In genomic region chr12:13157089-13157488, GRCm38 (mm10) we compare ENCODE assay signal across 25 mouse cellular contexts.
DNase-seq lines count a peak whose midpoint lies in the region; ATAC-seq and TF ChIP-seq lines count a peak whose summit lies in the region.
"Had no signal": no experiment of that assay in that cellular context is flagged by ENCODE, and none has a peak within 500 bp of the region (broad histone marks: within the 10 kb centered on the region; RNA-seq: fewer than 3 reads in every experiment).

No protein-coding gene starts in this region.

- peak; percentile 18 for DNase-seq in lung, postnatal 10 days
- DNase-seq in lung, adult 2 months = no peak
- DNase-seq in limb, embryonic 10.5 days (ENCODE audit: low spot score) = no peak
- DNase-seq in cerebellum, postnatal 36 days = no peak
- DNase-seq: adrenal gland, adult 2 months; B cell, adult 2 months; cerebellum, adult 18-20 months; cerebellum, postnatal 10 days; forebrain, postnatal 0 days; heart, postnatal 14 days; layer of hippocampus, adult 9-11 months; retina, postnatal 1 day; right cerebral cortex, postnatal 14 days; thymus, postnatal 4 days had no signal

- no peak overlapping the region for H3K4me2 ChIP-seq in kidney, embryonic 14.5 days (replicated peaks; ENCODE audit: low read depth, low read length)
- H3K4me2 ChIP-seq in kidney, embryonic 15.5 days = no peak overlapping the region
- H3K4me2 ChIP-seq: embryonic facial prominence, embryonic 15.5 days; forebrain, embryonic 12.5 days; hindbrain, embryonic 15.5 days; limb, embryonic 12.5 days; liver, embryonic 11.5 days; midbrain, embryonic 13.5 days had no signal

- no peak for TF ChIP-seq POLR2A in lung, adult 2 months (IDR thresholded peaks at IDR 0.05; ENCODE audit: borderline replicate concordance, extremely low read depth, low read depth, low read length)

- H3K36me3 ChIP-seq in kidney, embryonic 14.5 days (ENCODE audit: control insufficient read depth, insufficient read depth, low read length) = no peaks in the 10 kb centered on the region
- no peaks in the 10 kb centered on the region for H3K36me3 ChIP-seq in kidney, embryonic 15.5 days
- no peaks in the 10 kb centered on the region for H3K36me3 ChIP-seq in limb, embryonic 10.5 days
- H3K36me3 ChIP-seq: embryonic facial prominence, embryonic 15.5 days; forebrain, embryonic 12.5 days; hindbrain, embryonic 10.5 days; hindbrain, embryonic 15.5 days; limb, embryonic 12.5 days; midbrain, embryonic 13.5 days had no signal

- no peaks in the 10 kb centered on the region for H3K27me3 ChIP-seq in kidney, embryonic 14.5 days (ENCODE audit: control insufficient read depth, insufficient read depth, low read length)
- H3K27me3 ChIP-seq in kidney, embryonic 15.5 days = 0 out of 2 replicates have a peak, but pooled peaks cover 4% of the 10 kb centered on the region
- H3K27me3 ChIP-seq in limb, embryonic 10.5 days (ENCODE audit: low read depth, poor library complexity, severe bottlenecking) = no peaks in the 10 kb centered on the region
- H3K27me3 ChIP-seq: embryonic facial prominence, embryonic 15.5 days; forebrain, embryonic 12.5 days; hindbrain, embryonic 15.5 days; limb, embryonic 12.5 days; midbrain, embryonic 13.5 days had no signal

- peaks cover 4% of the 10 kb centered on the region; the same call in 1 of the 2 replicates for H3K4me1 ChIP-seq in kidney, embryonic 14.5 days (ENCODE audit: control insufficient read depth, insufficient read depth, low read length)
- H3K4me1 ChIP-seq in kidney, embryonic 15.5 days = peaks cover 5% of the 10 kb centered on the region; the same call in 1 of the 2 replicates
- H3K4me1 ChIP-seq in lung, adult 2 months (ENCODE audit: control insufficient read depth, insufficient read depth, low read length) = no peaks in the 10 kb centered on the region
- peaks cover 42% of the 10 kb centered on the region for H3K4me1 ChIP-seq in limb, embryonic 10.5 days
- H3K4me1 ChIP-seq: megakaryocyte, embryonic 14.5 days had no signal

- H3K27ac ChIP-seq in kidney, embryonic 14.5 days (ENCODE audit: low read depth, low read length) = no peak overlapping the region
- no peak overlapping the region for H3K27ac ChIP-seq in kidney, embryonic 15.5 days
- peak overlapping the region; percentile 77 for H3K27ac ChIP-seq in limb, embryonic 10.5 days
- H3K27ac ChIP-seq: embryonic facial prominence, embryonic 15.5 days; forebrain, embryonic 12.5 days; hindbrain, embryonic 10.5 days; hindbrain, embryonic 15.5 days; midbrain, embryonic 13.5 days had no signal

- no peak overlapping the region for H3K9ac ChIP-seq in kidney, embryonic 14.5 days (ENCODE audit: low read depth, low read length)
- H3K9ac ChIP-seq in kidney, embryonic 15.5 days = no peak overlapping the region
- H3K9ac ChIP-seq: embryonic facial prominence, embryonic 15.5 days; forebrain, embryonic 12.5 days; forebrain, postnatal 0 days; hindbrain, embryonic 15.5 days; limb, embryonic 12.5 days; midbrain, embryonic 13.5 days had no signal

- TF ChIP-seq CTCF in lung, adult 2 months (IDR thresholded peaks at IDR 0.05; ENCODE audit: insufficient read depth, low read length) = no peak

- WGBS in kidney, embryonic 14.5 days = 44% methylated on average over 10 of the region's 10 CpGs
- 45% methylated on average over 10 of the region's 10 CpGs for WGBS in kidney, embryonic 15.5 days
- WGBS in lung, adult 2 months = 58% methylated on average over 10 of the region's 10 CpGs
- WGBS in limb, embryonic 10.5 days = 78% methylated on average over 10 of the region's 10 CpGs

- ATAC-seq in kidney, embryonic 14.5 days (ENCODE audit: low FRiP score, low TSS enrichment) = peak; percentile 32; the same call in 1 of the 2 replicates
- no peak for ATAC-seq in kidney, embryonic 15.5 days (replicated peaks; ENCODE audit: low FRiP score)
- ATAC-seq: activated CD4-positive, CD25-positive, alpha-beta regulatory T cell, adult 4 months; forebrain, postnatal 0 days; midbrain, embryonic 13.5 days had no signal

- no peak overlapping the region for H3K4me3 ChIP-seq in kidney, embryonic 14.5 days (ENCODE audit: low read length)
- H3K4me3 ChIP-seq in kidney, embryonic 15.5 days (replicated peaks) = no peak overlapping the region
- no peak overlapping the region for H3K4me3 ChIP-seq in lung, adult 2 months (replicated peaks; ENCODE audit: extremely low read depth, low read depth, low read length)
- no peak overlapping the region for H3K4me3 ChIP-seq in limb, embryonic 10.5 days
- H3K4me3 ChIP-seq: embryonic facial prominence, embryonic 15.5 days; forebrain, embryonic 12.5 days; hindbrain, embryonic 10.5 days; hindbrain, embryonic 15.5 days; limb, embryonic 12.5 days; megakaryocyte, embryonic 14.5 days; midbrain, embryonic 13.5 days had no signal

- H3K9me3 ChIP-seq in kidney, embryonic 14.5 days (ENCODE audit: control insufficient read depth, low read length) = no peaks in the 10 kb centered on the region
- H3K9me3 ChIP-seq in kidney, embryonic 15.5 days (replicated peaks) = no peaks in the 10 kb centered on the region
- H3K9me3 ChIP-seq in limb, embryonic 10.5 days (replicated peaks) = no peaks in the 10 kb centered on the region
- H3K9me3 ChIP-seq: embryonic facial prominence, embryonic 15.5 days; forebrain, embryonic 12.5 days; hindbrain, embryonic 10.5 days; hindbrain, embryonic 15.5 days; limb, embryonic 12.5 days; midbrain, embryonic 13.5 days had no signal
